ENCODE assay signal across 28 mouse cellular contexts in genomic region chr3:22228052-22228451, GRCm38 (mm10).
A peak's percentile ranks its signal among the peaks of the same experiment; 100 is the strongest.
DNase-seq lines count a peak whose midpoint lies in the region; ATAC-seq and TF ChIP-seq lines count a peak whose summit lies in the region.
"Had no signal": no experiment of that assay in that cellular context is flagged by ENCODE, and none has a peak within 500 bp of the region (broad histone marks: within the 10 kb centered on the region; RNA-seq: fewer than 3 reads in every experiment).

No protein-coding gene starts in this region.

- no peaks in the 10 kb centered on the region for H3K27me3 ChIP-seq in liver, embryonic 13.5 days
- no peaks in the 10 kb centered on the region for H3K27me3 ChIP-seq in liver, postnatal 0 days (ENCODE audit: insufficient read depth, low read length)
- H3K27me3 ChIP-seq: CH12.LX; embryonic facial prominence, embryonic 13.5 days; embryonic facial prominence, embryonic 15.5 days; forebrain, embryonic 12.5 days had no signal

- 32% methylated on average over 3 of the region's 3 CpGs for WGBS in liver, embryonic 13.5 days (ENCODE audit: insufficient replicate concordance)
- 63% methylated on average over 3 of the region's 3 CpGs for WGBS in liver, postnatal 0 days (ENCODE audit: insufficient replicate concordance)

- no peak for TF ChIP-seq CTCF in liver, postnatal 0 days (IDR thresholded peaks at IDR 0.05; ENCODE audit: low read depth)

- 0 out of 2 replicates have a peak, but pooled peaks have one; percentile 23 for ATAC-seq in liver, embryonic 13.5 days (ENCODE audit: low read depth)
- ATAC-seq in liver, postnatal 0 days: no peak
- 0 out of 2 replicates have a peak, but pooled peaks have one; percentile 32 for ATAC-seq in common myeloid progenitor, adult 5-6 weeks (replicated peaks; ENCODE audit: low read depth, poor library complexity, severe bottlenecking)
- peak; percentile 93 for ATAC-seq in megakaryocyte-erythroid progenitor cell, adult 5-6 weeks (replicated peaks; ENCODE audit: low FRiP score, low TSS enrichment, poor library complexity, severe bottlenecking)
- ATAC-seq: activated CD4-positive, CD25-positive, alpha-beta regulatory T cell, adult 4 months; CD4-positive, CD25-positive, alpha-beta regulatory T cell, adult 4 months; forebrain, embryonic 14.5 days; forebrain, embryonic 16.5 days had no signal

- no peaks in the 10 kb centered on the region for H3K36me3 ChIP-seq in liver, embryonic 13.5 days
- H3K36me3 ChIP-seq in liver, postnatal 0 days (replicated peaks; ENCODE audit: insufficient read depth, low read length): no peaks in the 10 kb centered on the region
- H3K36me3 ChIP-seq: embryonic facial prominence, embryonic 13.5 days; embryonic facial prominence, embryonic 15.5 days; forebrain, embryonic 10.5 days; forebrain, embryonic 12.5 days; G1E had no signal

- no peak for DNase-seq in liver, embryonic 13.5 days
- no peak for DNase-seq in liver, postnatal 0 days
- DNase-seq in T-cell, adult 2 months (ENCODE audit: low spot score): no peak
- DNase-seq in heart, adult 18-20 months: no peak
- DNase-seq: adrenal gland, adult 8-10 months; adrenal gland, postnatal 14 days; adrenal gland, postnatal 36 days; B cell, adult 2 months; cerebellum, adult 11 months; cerebellum, adult 18-20 months; cerebellum, adult 8-10 months; cerebellum, adult 9-11 months; cerebellum, postnatal 14 days; cerebellum, postnatal 36 days; embryo, embryonic 11 days had no signal

- no peak overlapping the region for H3K27ac ChIP-seq in liver, embryonic 13.5 days
- no peak overlapping the region for H3K27ac ChIP-seq in liver, postnatal 0 days (ENCODE audit: low read depth)
- H3K27ac ChIP-seq: embryonic facial prominence, embryonic 13.5 days; embryonic facial prominence, embryonic 15.5 days; forebrain, embryonic 10.5 days; forebrain, embryonic 12.5 days had no signal

- H3K9me3 ChIP-seq in liver, embryonic 13.5 days (replicated peaks): no peaks in the 10 kb centered on the region
- no peaks in the 10 kb centered on the region for H3K9me3 ChIP-seq in liver, postnatal 0 days (ENCODE audit: low read length)
- H3K9me3 ChIP-seq: embryonic facial prominence, embryonic 13.5 days; embryonic facial prominence, embryonic 15.5 days; forebrain, embryonic 10.5 days; forebrain, embryonic 12.5 days; G1E had no signal

- H3K9ac ChIP-seq in liver, embryonic 13.5 days: no peak overlapping the region
- H3K9ac ChIP-seq in liver, postnatal 0 days (replicated peaks): no peak overlapping the region
- H3K9ac ChIP-seq: embryonic facial prominence, embryonic 13.5 days; embryonic facial prominence, embryonic 15.5 days; forebrain, embryonic 12.5 days had no signal

- no peak for TF ChIP-seq EP300 in liver, postnatal 0 days (IDR thresholded peaks at IDR 0.05; ENCODE audit: low read depth)

- no peak overlapping the region for H3K4me2 ChIP-seq in liver, embryonic 13.5 days
- no peak overlapping the region for H3K4me2 ChIP-seq in liver, postnatal 0 days (ENCODE audit: low read depth, low read length)
- H3K4me2 ChIP-seq: embryonic facial prominence, embryonic 13.5 days; embryonic facial prominence, embryonic 15.5 days; forebrain, embryonic 12.5 days had no signal

- H3K4me3 ChIP-seq in liver, embryonic 13.5 days (replicated peaks): no peak overlapping the region
- no peak overlapping the region for H3K4me3 ChIP-seq in liver, postnatal 0 days (ENCODE audit: low read depth, low read length)
- H3K4me3 ChIP-seq: embryonic facial prominence, embryonic 13.5 days; embryonic facial prominence, embryonic 15.5 days; erythroblast, embryonic 14.5 days; forebrain, embryonic 10.5 days; forebrain, embryonic 12.5 days had no signal

- peaks cover 7% of the 10 kb centered on the region; the same call in 1 of the 2 replicates for H3K4me1 ChIP-seq in liver, embryonic 13.5 days (replicated peaks)
- no peaks in the 10 kb centered on the region for H3K4me1 ChIP-seq in liver, postnatal 0 days (ENCODE audit: insufficient read depth)
- H3K4me1 ChIP-seq: embryonic facial prominence, embryonic 13.5 days; embryonic facial prominence, embryonic 15.5 days; forebrain, embryonic 10.5 days had no signal
